Mouse (Mus musculus): ENCODE results near the gene Pzp. TPM values are rescaled to one million over a fixed set of nuclear protein-coding genes. Genes with fewer than 3 reads are reported as not detected.

Gene Pzp
- polyA plus RNA-seq, 2 experiments: 0.06 TPM; not detected in 1

- no peak overlapping the region for H3K9ac ChIP-seq (ENCODE audit: low read depth, low read length, severe bottlenecking)
- DNase-seq (ENCODE audit: low spot score): no peak
- no peak overlapping the region for H3K4me2 ChIP-seq (replicated peaks; ENCODE audit: low read depth, low read length, severe bottlenecking)
- H3K27me3 ChIP-seq (ENCODE audit: control insufficient read depth, insufficient read depth, low read length): no peaks in the 10 kb centered on the region
- no peak for TF ChIP-seq POLR2A (IDR thresholded peaks at IDR 0.05; ENCODE audit: borderline replicate concordance, extremely low read depth, insufficient read depth, insufficient read length)
- H3K9me3 ChIP-seq (ENCODE audit: control insufficient read depth, low read length): no peaks in the 10 kb centered on the region
- H3K4me3 ChIP-seq (replicated peaks; ENCODE audit: low read length): no peak overlapping the region
- H3K4me1 ChIP-seq (ENCODE audit: control insufficient read depth, insufficient read depth, low read length): no peaks in the 10 kb centered on the region
- no peak for ATAC-seq (ENCODE audit: low FRiP score, low read depth)
- whole genome bisulfite sequencing: 57% methylated on average over 1 of the region's 1 CpGs
- H3K27ac ChIP-seq (replicated peaks; ENCODE audit: low read depth, low read length): no peak overlapping the region
- H3K36me3 ChIP-seq (ENCODE audit: control insufficient read depth, insufficient read depth, low read length): no peaks in the 10 kb centered on the region
Observed at GRCm38 (mm10) chr6:128527110-128527509, 590 bp upstream of the Pzp start.

GRCm38 (mm10) chr6:128525801-128526200 lies 719 bp downstream of the Pzp start:
- WGBS: 88% methylated on average over 4 of the region's 4 CpGs
- H3K4me2 ChIP-seq (replicated peaks; ENCODE audit: low read depth, low read length, severe bottlenecking): no peak overlapping the region
- no peak for TF ChIP-seq POLR2A (IDR thresholded peaks at IDR 0.05; ENCODE audit: borderline replicate concordance, extremely low read depth, insufficient read depth, insufficient read length)
- no peaks in the 10 kb centered on the region for H3K36me3 ChIP-seq (ENCODE audit: control insufficient read depth, insufficient read depth, low read length)
- no peak overlapping the region for H3K4me3 ChIP-seq (replicated peaks; ENCODE audit: low read length)
- H3K9me3 ChIP-seq (ENCODE audit: control insufficient read depth, low read length): no peaks in the 10 kb centered on the region
- H3K27ac ChIP-seq (replicated peaks; ENCODE audit: low read depth, low read length): no peak overlapping the region
- no peak for ATAC-seq (ENCODE audit: low FRiP score, low read depth)
- H3K9ac ChIP-seq (ENCODE audit: low read depth, low read length, severe bottlenecking): no peak overlapping the region
- no peaks in the 10 kb centered on the region for H3K4me1 ChIP-seq (ENCODE audit: control insufficient read depth, insufficient read depth, low read length)
- DNase-seq (ENCODE audit: low spot score): no peak
- H3K27me3 ChIP-seq (ENCODE audit: control insufficient read depth, insufficient read depth, low read length): no peaks in the 10 kb centered on the region

GRCm38 (mm10) chr6:128523360-128523759 lies 3.2 kb downstream of the Pzp start:
- H3K9me3 ChIP-seq (ENCODE audit: control insufficient read depth, low read length): no peaks in the 10 kb centered on the region
- WGBS: 80% methylated on average over 3 of the region's 3 CpGs
- H3K4me2 ChIP-seq (replicated peaks; ENCODE audit: low read depth, low read length, severe bottlenecking): no peak overlapping the region
- no peak for ATAC-seq (ENCODE audit: low FRiP score, low read depth)
- no peak overlapping the region for H3K27ac ChIP-seq (replicated peaks; ENCODE audit: low read depth, low read length)
- no peak overlapping the region for H3K4me3 ChIP-seq (replicated peaks; ENCODE audit: low read length)
- H3K36me3 ChIP-seq (ENCODE audit: control insufficient read depth, insufficient read depth, low read length): no peaks in the 10 kb centered on the region
- DNase-seq (ENCODE audit: low spot score): no peak
- no peaks in the 10 kb centered on the region for H3K27me3 ChIP-seq (ENCODE audit: control insufficient read depth, insufficient read depth, low read length)
- TF ChIP-seq POLR2A (IDR thresholded peaks at IDR 0.05; ENCODE audit: borderline replicate concordance, extremely low read depth, insufficient read depth, insufficient read length): no peak
- no peaks in the 10 kb centered on the region for H3K4me1 ChIP-seq (ENCODE audit: control insufficient read depth, insufficient read depth, low read length)
- H3K9ac ChIP-seq (ENCODE audit: low read depth, low read length, severe bottlenecking): no peak overlapping the region

- Histone ChIP-seq H3K9ac (ENCODE audit: low read depth, low read length, severe bottlenecking) (no peak overlapping the region), H3K4me3 (replicated peaks; ENCODE audit: low read length) (no peak overlapping the region), H3K4me1 (ENCODE audit: control insufficient read depth, insufficient read depth, low read length) (no peaks in the 10 kb centered on the region), H3K36me3 (ENCODE audit: control insufficient read depth, insufficient read depth, low read length) (no peaks in the 10 kb centered on the region), H3K9me3 (ENCODE audit: control insufficient read depth, low read length) (no peaks in the 10 kb centered on the region), H3K27me3 (ENCODE audit: control insufficient read depth, insufficient read depth, low read length) (no peaks in the 10 kb centered on the region), H3K27ac (replicated peaks; ENCODE audit: low read depth, low read length) (no peak overlapping the region), H3K4me2 (replicated peaks; ENCODE audit: low read depth, low read length, severe bottlenecking) (no peak overlapping the region)
- ATAC-seq (ENCODE audit: low FRiP score, low read depth) (no peak), DNase-seq (ENCODE audit: low spot score) (no peak)
- WGBS: 94% methylated on average over 7 of the region's 7 CpGs
- no peak for TF ChIP-seq POLR2A (IDR thresholded peaks at IDR 0.05; ENCODE audit: borderline replicate concordance, extremely low read depth, insufficient read depth, insufficient read length)
Observed at GRCm38 (mm10) chr6:128519159-128519558, 7.4 kb downstream of the Pzp start.

DNA sequence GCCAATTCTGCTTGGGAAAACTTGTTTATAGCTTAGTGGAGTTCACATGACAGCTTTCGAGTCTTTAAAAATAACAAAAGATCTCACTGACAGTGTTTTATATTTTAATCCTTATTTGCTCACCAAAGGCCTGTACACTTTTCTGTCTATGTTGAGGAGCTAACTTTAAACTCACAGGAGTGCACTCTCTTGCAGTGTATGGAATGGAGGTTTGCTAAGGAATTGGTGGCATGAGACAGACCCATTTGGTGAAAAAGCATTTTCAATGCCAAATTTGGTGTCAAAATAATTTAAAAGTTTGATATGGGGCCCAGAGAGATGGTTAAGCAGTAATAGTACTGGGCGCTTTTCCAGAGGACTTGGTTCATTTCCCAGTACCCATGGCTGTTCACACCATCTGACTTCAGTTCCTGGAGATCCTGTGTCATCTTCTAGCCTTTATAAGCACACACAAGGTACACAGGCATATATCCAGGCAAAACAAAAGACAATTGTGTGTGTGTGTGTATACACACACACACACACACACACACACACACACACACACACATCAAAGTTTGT lies 20.8 kb downstream of the Pzp start:
- ATAC-seq (ENCODE audit: low FRiP score, low read depth) (no peak), DNase-seq (ENCODE audit: low spot score) (no peak)
- Histone ChIP-seq H3K4me3 (replicated peaks; ENCODE audit: low read length) (no peak overlapping the region), H3K36me3 (ENCODE audit: control insufficient read depth, insufficient read depth, low read length) (no peaks in the 10 kb centered on the region), H3K4me2 (replicated peaks; ENCODE audit: low read depth, low read length, severe bottlenecking) (no peak overlapping the region), H3K4me1 (ENCODE audit: control insufficient read depth, insufficient read depth, low read length) (no peaks in the 10 kb centered on the region), H3K9me3 (ENCODE audit: control insufficient read depth, low read length) (no peaks in the 10 kb centered on the region), H3K27ac (replicated peaks; ENCODE audit: low read depth, low read length) (no peak overlapping the region), H3K27me3 (ENCODE audit: control insufficient read depth, insufficient read depth, low read length) (no peaks in the 10 kb centered on the region), H3K9ac (ENCODE audit: low read depth, low read length, severe bottlenecking) (no peak overlapping the region)
- no peak for TF ChIP-seq POLR2A (IDR thresholded peaks at IDR 0.05; ENCODE audit: borderline replicate concordance, extremely low read depth, insufficient read depth, insufficient read length)
- 86% methylated on average over 2 of the region's 2 CpGs for WGBS

GRCm38 (mm10) chr6:128504743-128505142 lies 21.8 kb downstream of the Pzp start:
- ATAC-seq (ENCODE audit: low FRiP score, low read depth): no peak
- WGBS: 82% methylated on average over 5 of the region's 5 CpGs

More at GRCm38 (mm10) chr6:128504743-128505142, 21.8 kb downstream of the Pzp start:
- Histone ChIP-seq H3K36me3 (ENCODE audit: control insufficient read depth, insufficient read depth, low read length) (no peaks in the 10 kb centered on the region), H3K9ac (ENCODE audit: low read depth, low read length, severe bottlenecking) (no peak overlapping the region), H3K4me1 (ENCODE audit: control insufficient read depth, insufficient read depth, low read length) (no peaks in the 10 kb centered on the region), H3K9me3 (ENCODE audit: control insufficient read depth, low read length) (no peaks in the 10 kb centered on the region), H3K4me3 (replicated peaks; ENCODE audit: low read length) (no peak overlapping the region), H3K27ac (replicated peaks; ENCODE audit: low read depth, low read length) (no peak overlapping the region), H3K4me2 (replicated peaks; ENCODE audit: low read depth, low read length, severe bottlenecking) (no peak overlapping the region), H3K27me3 (ENCODE audit: control insufficient read depth, insufficient read depth, low read length) (no peaks in the 10 kb centered on the region)
- no peak for DNase-seq (ENCODE audit: low spot score)
- no peak for TF ChIP-seq POLR2A (IDR thresholded peaks at IDR 0.05; ENCODE audit: borderline replicate concordance, extremely low read depth, insufficient read depth, insufficient read length)
